Mouse (Mus musculus) forebrain, embryonic 15.5 days (tissue): ENCODE measurements around the gene Mcm10. TPM values are rescaled to one million over a fixed set of nuclear protein-coding genes. Genes with fewer than 3 reads are reported as not detected.
A peak's percentile ranks its signal among the peaks of the same experiment; 100 is the strongest.

Source experiments
- ATAC-seq: fragments of 200-750 bp; cut with Nextera tagmentation; replicated peaks from 2 replicates; pipeline ENCODE4 v1.8.0; 2017; ENCODE audit warnings: mild to moderate bottlenecking, moderate TSS enrichment, moderate library complexity
- H3K27ac ChIP-seq: fragments of 300-500 bp; sonication (generic); replicated peaks from 2 replicates; pipeline ENCODE4 v1.5.1; 2015; ENCODE audit warnings: mild to moderate bottlenecking, inconsistent platforms
- H3K27me3 ChIP-seq: fragments of 300-500 bp; sonication (generic); 2 replicates; pipeline ENCODE4 v1.6.1; 2015; ENCODE audit warnings: inconsistent platforms
- H3K36me3 ChIP-seq: fragments of 300-500 bp; sonication (generic); 2 replicates; pipeline ENCODE4 v1.6.1; 2015; ENCODE audit warnings: mild to moderate bottlenecking, inconsistent platforms
- H3K4me1 ChIP-seq: fragments of 300-500 bp; sonication (generic); 2 replicates; pipeline ENCODE4 v1.6.1; 2015; ENCODE audit warnings: inconsistent platforms
- H3K4me2 ChIP-seq: fragments of 300-500 bp; sonication (generic); replicated peaks from 2 replicates; pipeline ENCODE4 v1.6.1; 2015; ENCODE audit warnings: mild to moderate bottlenecking, inconsistent platforms
- H3K4me3 ChIP-seq: fragments of 300-500 bp; sonication (generic); 2 replicates; pipeline ENCODE4 v1.5.1; 2015; ENCODE audit warnings: mild to moderate bottlenecking, inconsistent platforms
- H3K9ac ChIP-seq: fragments of 300-500 bp; sonication (generic); replicated peaks from 2 replicates; pipeline ENCODE4 v1.6.1; 2015; ENCODE audit warnings: mild to moderate bottlenecking, inconsistent platforms
- H3K9me3 ChIP-seq: fragments of 300-500 bp; sonication (generic); 2 replicates; pipeline ENCODE4 v1.6.1; 2016; ENCODE audit warnings: inconsistent platforms
- WGBS: fragments of 180-500 bp; shearing (Covaris S2); methylation state at CpG from one replicate; pipeline ENCODE4 v1.1.7; 2015; ENCODE audit warnings: mixed read lengths; 5-methylcytosine and 5-hydroxymethylcytosine counted together
- polyA plus RNA-seq: library from polyadenylated mRNA; unstranded; fragments of >200 nt; fragmentation: Nextera tagmentation; extraction: Ambion mirVana; gene quantifications from 2 replicates; pipeline ENCODE4 v1.2.1, GENCODE M21; 2015

The Mcm10 gene
- polyA plus RNA-seq: 11.8 and 14.9 TPM in 2 replicates

GRCm38 (mm10) chr2:5012491-5013324, at the start of gene Mcm10:
Gene Mcm10, minus strand, starts transcription at chr2:5012791.
- ATAC-seq: peak; percentile 100
- H3K36me3 ChIP-seq: no peaks in the 10 kb centered on the region
- WGBS: 3% methylated on average over 32 of the region's 32 CpGs
- no peaks in the 10 kb centered on the region for H3K27me3 ChIP-seq
- H3K9me3 ChIP-seq: no peaks in the 10 kb centered on the region
- H3K9ac ChIP-seq: peak within 1 kb of the TSS; percentile 43
- peaks cover 12% of the 10 kb centered on the region for H3K4me1 ChIP-seq
- H3K27ac ChIP-seq: no peak within 1 kb of the TSS
- peak within 1 kb of the TSS; percentile 75 for H3K4me2 ChIP-seq
- peak within 1 kb of the TSS; percentile 65 for H3K4me3 ChIP-seq

DNA sequence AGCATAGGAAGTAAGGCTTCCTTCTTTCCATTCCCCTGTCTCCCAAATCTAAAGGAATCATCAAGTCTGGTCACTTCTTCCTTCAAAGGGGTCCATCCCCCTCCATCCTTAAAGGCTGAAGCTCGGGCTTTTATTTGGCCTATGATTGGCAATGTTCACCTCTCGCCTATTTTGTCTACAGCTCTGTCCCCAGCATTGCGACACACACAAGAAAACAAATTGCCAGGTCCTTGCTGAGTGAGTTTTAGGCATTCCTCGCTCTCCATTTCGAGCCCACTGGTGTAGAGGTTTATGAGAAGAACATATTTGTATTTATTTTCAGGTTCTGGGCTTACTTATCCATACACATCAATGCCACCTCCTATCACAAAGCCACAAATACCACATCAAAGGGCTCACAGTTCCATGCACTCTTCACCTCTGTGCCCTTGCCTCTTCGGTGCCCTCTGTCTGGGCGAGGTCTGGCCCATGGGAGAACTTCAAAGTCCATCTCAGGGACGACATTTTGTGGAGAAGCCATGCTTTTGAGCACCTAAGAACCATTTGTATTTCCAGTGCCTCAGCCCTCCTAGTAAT, 48.6 kb upstream of the Mcm10 start:
- Histone ChIP-seq H3K4me1 (peaks cover 13% of the 10 kb centered on the region), H3K27ac (no peak overlapping the region), H3K4me2 (no peak overlapping the region), H3K27me3 (0 out of 2 replicates have a peak, but pooled peaks cover 2% of the 10 kb centered on the region), H3K9ac (no peak overlapping the region), H3K36me3 (no peaks in the 10 kb centered on the region), H3K9me3 (no peaks in the 10 kb centered on the region), H3K4me3 (no peak overlapping the region)
- no peak for ATAC-seq
- WGBS: 84% methylated on average over 8 of the region's 8 CpGs

DNA sequence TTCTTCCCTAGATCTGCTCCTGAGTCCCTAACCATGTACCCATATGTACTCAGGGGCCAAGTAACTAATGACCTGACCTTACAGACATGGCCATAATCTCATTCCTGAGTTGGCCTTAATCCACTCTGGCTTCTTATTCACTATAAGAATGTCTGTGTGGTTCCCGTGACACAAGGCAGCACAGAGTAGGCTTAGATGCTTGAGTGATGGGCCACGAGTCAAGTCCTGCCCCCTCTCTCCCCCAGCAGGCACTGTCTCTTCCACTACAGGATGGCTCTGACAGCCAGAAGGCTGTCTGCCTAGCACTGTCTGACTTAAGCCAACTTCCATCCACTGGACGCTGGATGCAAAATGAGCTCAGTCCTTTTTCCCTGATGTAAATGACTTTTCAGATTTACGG, 47.4 kb upstream of the Mcm10 start:
- Histone ChIP-seq H3K27me3 (0 out of 2 replicates have a peak, but pooled peaks cover 2% of the 10 kb centered on the region), H3K36me3 (no peaks in the 10 kb centered on the region), H3K4me2 (no peak overlapping the region), H3K9me3 (no peaks in the 10 kb centered on the region), H3K4me3 (no peak overlapping the region), H3K27ac (no peak overlapping the region), H3K9ac (no peak overlapping the region), H3K4me1 (peaks cover 13% of the 10 kb centered on the region)
- no peak for ATAC-seq
- WGBS: 68% methylated on average over 4 of the region's 4 CpGs

DNA sequence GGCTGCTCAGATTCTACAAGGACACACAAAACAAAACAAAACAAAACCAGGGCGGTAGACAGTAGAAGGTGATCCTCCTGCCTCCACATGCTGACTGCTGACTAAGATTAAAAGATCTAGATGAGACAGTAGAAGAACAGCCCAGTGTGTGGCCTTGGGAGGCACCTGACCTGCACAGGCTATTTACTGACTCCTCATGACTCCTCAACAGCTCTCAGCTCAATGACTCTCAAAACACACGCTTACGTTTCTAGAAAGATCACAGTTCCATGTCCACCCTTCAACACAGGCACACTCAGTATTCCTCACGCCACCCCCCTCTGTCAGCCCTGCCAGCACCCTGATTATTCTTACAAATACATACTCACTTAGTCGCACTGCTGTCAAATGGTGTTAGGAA, 45.8 kb upstream of the Mcm10 start:
- ATAC-seq: no peak
- Histone ChIP-seq H3K9ac (no peak overlapping the region), H3K27ac (no peak overlapping the region), H3K27me3 (0 out of 2 replicates have a peak, but pooled peaks cover 2% of the 10 kb centered on the region), H3K4me3 (no peak overlapping the region), H3K9me3 (no peaks in the 10 kb centered on the region), H3K36me3 (no peaks in the 10 kb centered on the region), H3K4me1 (peaks cover 7% of the 10 kb centered on the region), H3K4me2 (no peak overlapping the region)
- WGBS: 85% methylated on average over 5 of the region's 5 CpGs

DNA sequence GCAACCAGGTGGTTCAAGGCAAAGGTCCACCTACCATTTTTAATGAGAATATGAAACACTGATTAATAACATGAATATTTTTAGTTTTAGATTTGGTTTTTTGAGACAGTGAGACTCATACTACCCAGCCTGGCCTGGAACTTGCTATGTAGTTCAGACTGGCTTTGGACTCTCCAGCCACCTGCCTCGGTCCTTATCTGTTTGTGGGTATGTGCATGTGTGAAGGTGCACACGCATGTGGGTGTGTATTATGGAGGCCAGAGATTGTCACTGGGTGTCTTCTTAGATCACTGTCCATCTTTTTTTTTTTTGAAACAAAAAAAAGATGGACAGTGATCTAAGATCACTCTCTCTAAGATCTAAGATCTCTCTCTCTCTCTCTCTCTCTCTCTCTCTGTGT, 38.0 kb upstream of the Mcm10 start:
- Histone ChIP-seq H3K4me3 (no peak overlapping the region), H3K27ac (no peak overlapping the region), H3K4me1 (peaks cover under 1% of the 10 kb centered on the region; the same call in 1 of the 2 replicates), H3K9ac (no peak overlapping the region), H3K27me3 (no peaks in the 10 kb centered on the region), H3K4me2 (no peak overlapping the region), H3K9me3 (no peaks in the 10 kb centered on the region), H3K36me3 (no peaks in the 10 kb centered on the region)
- 82% methylated on average over 2 of the region's 2 CpGs for WGBS
- ATAC-seq: no peak

- Histone ChIP-seq H3K9me3 (no peaks in the 10 kb centered on the region), H3K36me3 (no peaks in the 10 kb centered on the region), H3K27me3 (no peaks in the 10 kb centered on the region), H3K4me3 (no peak overlapping the region), H3K27ac (no peak overlapping the region), H3K4me2 (no peak overlapping the region), H3K4me1 (peaks cover 5% of the 10 kb centered on the region; the same call in 1 of the 2 replicates), H3K9ac (no peak overlapping the region)
- WGBS: 96% methylated on average over 2 of the region's 2 CpGs
- no peak for ATAC-seq
Observed at GRCm38 (mm10) chr2:5047016-5047415, 34.4 kb upstream of the Mcm10 start.

GRCm38 (mm10) chr2:5045269-5045965, 32.8 kb upstream of the Mcm10 start:
- no peaks in the 10 kb centered on the region for H3K9me3 ChIP-seq
- no peak overlapping the region for H3K27ac ChIP-seq
- H3K9ac ChIP-seq: no peak overlapping the region
- no peaks in the 10 kb centered on the region for H3K36me3 ChIP-seq
- no peak for ATAC-seq
- 27% methylated on average over 13 of the region's 13 CpGs for WGBS
- H3K4me1 ChIP-seq: peaks cover 5% of the 10 kb centered on the region; the same call in 1 of the 2 replicates
- H3K4me3 ChIP-seq: no peak overlapping the region
- H3K4me2 ChIP-seq: no peak overlapping the region
- H3K27me3 ChIP-seq: no peaks in the 10 kb centered on the region

- H3K4me1 ChIP-seq: peaks cover 5% of the 10 kb centered on the region; the same call in 1 of the 2 replicates
- ATAC-seq: no peak
- no peaks in the 10 kb centered on the region for H3K36me3 ChIP-seq
- H3K9me3 ChIP-seq: no peaks in the 10 kb centered on the region
- no peak overlapping the region for H3K27ac ChIP-seq
- 71% methylated on average over 3 of the region's 3 CpGs for WGBS
- no peaks in the 10 kb centered on the region for H3K27me3 ChIP-seq
- no peak overlapping the region for H3K9ac ChIP-seq
- no peak overlapping the region for H3K4me2 ChIP-seq
- H3K4me3 ChIP-seq: no peak overlapping the region
Observed at GRCm38 (mm10) chr2:5044321-5044720, 31.7 kb upstream of the Mcm10 start.

DNA sequence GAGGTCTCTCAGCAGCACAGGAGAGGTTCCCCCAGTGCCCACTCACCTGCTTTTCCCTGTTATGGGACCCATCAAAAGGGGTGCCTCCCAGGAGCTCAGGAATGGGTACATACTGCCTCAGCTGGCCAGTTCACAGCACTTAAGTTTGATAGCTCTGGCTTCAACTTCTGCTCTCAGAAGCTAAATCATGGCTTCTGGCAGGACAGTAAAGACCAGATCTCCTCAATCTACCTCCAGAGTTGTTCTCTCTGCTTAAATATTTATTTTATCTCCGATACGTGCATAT, 30.8 kb upstream of the Mcm10 start:
- Histone ChIP-seq H3K9ac (no peak overlapping the region), H3K4me1 (peaks cover 6% of the 10 kb centered on the region), H3K27me3 (no peaks in the 10 kb centered on the region), H3K36me3 (no peaks in the 10 kb centered on the region), H3K9me3 (no peaks in the 10 kb centered on the region), H3K4me3 (no peak overlapping the region), H3K4me2 (no peak overlapping the region), H3K27ac (no peak overlapping the region)
- 98% methylated on average over 2 of the region's 2 CpGs for WGBS
- no peak for ATAC-seq

DNA sequence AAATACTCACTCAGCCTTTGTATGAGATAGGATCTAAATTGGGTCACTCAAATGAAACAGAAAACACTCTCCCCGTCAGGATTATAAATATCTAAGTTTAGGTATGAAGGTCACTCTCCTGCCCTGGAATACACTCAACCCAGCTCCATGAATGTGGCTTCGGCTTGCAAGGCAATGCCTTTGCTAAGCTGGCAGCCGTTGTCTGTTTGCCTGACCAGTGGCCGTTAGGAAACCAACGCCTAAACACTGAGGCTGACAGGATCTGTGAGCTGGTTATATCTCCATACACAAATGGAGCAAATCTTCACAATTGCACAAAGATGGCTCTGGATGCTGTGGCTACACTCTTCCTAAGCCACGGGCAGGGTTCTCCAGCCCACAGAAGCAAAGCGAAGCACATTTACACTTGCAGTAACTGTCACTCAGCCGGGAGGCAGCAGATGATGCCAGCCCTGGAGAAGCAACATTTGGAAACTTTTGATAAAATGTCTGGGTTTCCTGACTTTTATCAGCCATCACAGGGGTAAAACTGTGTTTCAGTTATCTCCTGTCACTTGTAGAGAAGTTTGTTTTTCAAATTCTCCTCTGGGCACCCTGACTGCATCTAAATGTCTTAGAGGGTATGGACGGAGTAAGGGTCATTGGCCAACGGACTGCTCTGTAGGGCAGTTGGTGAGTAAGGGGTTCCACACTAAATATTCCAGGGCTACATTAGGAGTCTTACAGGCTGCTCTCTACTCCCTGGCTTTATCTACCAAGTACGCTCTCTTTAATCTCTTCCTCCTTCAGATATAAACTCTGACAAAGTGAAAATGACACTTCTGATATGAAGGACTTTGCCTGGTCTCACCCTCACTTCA, 30.3 kb upstream of the Mcm10 start:
- Histone ChIP-seq H3K27me3 (no peaks in the 10 kb centered on the region), H3K4me2 (no peak overlapping the region), H3K4me3 (no peak overlapping the region), H3K36me3 (no peaks in the 10 kb centered on the region), H3K27ac (no peak overlapping the region), H3K4me1 (peaks cover 12% of the 10 kb centered on the region), H3K9ac (no peak overlapping the region), H3K9me3 (no peaks in the 10 kb centered on the region)
- WGBS: 81% methylated on average over 11 of the region's 11 CpGs
- ATAC-seq: no peak

DNA sequence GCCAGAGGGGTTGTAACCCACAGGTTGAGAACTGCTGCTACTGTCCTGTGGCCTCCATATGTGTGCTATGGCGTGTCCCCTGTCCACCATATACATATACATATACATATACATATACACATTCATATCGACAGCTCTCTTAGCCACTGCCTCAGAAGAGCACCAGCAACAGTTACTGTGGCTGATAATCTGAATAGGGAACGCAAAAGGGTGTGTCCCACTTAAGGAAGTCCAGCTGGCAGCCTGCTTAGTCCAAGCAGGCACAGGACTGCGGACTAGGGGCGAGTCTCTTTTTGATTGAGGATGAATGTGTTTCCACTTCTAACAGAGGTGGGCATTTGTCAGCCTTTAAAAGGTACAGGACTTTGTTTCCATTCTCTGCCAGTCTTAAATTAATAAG, 29.3 kb upstream of the Mcm10 start:
- Histone ChIP-seq H3K4me1 (peaks cover 19% of the 10 kb centered on the region), H3K27ac (no peak overlapping the region), H3K4me2 (no peak overlapping the region), H3K27me3 (no peaks in the 10 kb centered on the region), H3K4me3 (no peak overlapping the region), H3K9ac (no peak overlapping the region), H3K36me3 (no peaks in the 10 kb centered on the region), H3K9me3 (no peaks in the 10 kb centered on the region)
- no peak for ATAC-seq
- 84% methylated on average over 5 of the region's 5 CpGs for WGBS
